Mouse (Mus musculus) layer of hippocampus, adult 18-20 months (tissue): ENCODE measurements around the gene Trp53rkb. TPM values are rescaled to one million over a fixed set of nuclear protein-coding genes. Genes with fewer than 3 reads are reported as not detected.
A peak's percentile ranks its signal among the peaks of the same experiment; 100 is the strongest.

Experiments used
- DNase-seq, 2 experiments: peaks; one replicate each; pipeline ENCODE4 v3.0.0; 2022; ENCODE audit warnings: low spot score in 2 of 2
- total RNA-seq, 2 experiments: library from RNA; stranded (reverse); gene quantifications; 2 replicates each; pipeline ENCODE4 v1.2.3; 2021

The Trp53rkb gene
- total RNA-seq, 2 experiments from 2014 or later, result 4.5 to 5.2 TPM

DNA sequence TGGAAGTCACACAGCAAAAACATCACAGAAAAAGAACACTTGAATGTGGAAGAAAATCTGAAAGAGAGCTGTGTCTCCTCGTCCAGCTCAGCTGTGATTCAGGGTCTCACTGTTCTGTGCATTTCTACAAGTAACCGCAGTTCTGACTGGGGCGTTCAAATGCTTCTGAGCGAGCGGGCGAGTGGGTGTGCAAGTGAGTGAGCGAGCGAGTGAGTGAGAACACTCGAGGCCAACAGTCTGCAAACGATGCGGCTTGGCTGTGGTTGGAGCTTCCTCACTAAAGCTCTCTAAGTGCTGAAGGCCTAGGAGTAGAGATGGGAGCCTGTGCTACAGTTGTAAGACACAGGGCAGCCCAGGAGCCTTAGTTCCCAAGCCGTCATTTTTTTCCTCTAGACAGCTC lies 36.0 kb downstream of the Trp53rkb start:
- DNase-seq, result peak; percentile 56 to 62

- DNase-seq, result no peak
Observed at GRCm38 (mm10) chr2:166830350-166830749, 38.0 kb downstream of the Trp53rkb start.

DNA sequence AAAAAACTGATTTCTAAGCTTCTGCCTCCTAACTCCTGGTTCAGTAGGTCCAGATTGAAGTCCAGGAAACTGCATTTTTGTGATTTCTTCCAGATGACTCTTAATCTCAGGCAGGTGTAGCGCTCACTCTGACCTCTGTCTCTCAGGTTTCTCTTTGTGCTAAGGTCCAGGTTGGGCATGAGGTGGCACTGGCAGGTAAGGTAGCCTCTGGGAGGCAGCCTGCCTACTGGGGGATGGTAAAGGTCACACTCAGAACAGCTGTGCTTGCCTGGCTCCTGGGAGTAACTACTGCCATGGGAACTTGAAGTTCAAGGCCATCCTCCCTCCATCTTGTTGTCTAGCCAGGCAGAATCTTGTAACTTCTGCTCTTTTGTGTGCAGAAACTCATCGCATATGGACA lies 41.8 kb downstream of the Trp53rkb start:
- DNase-seq, result no peak

DNA sequence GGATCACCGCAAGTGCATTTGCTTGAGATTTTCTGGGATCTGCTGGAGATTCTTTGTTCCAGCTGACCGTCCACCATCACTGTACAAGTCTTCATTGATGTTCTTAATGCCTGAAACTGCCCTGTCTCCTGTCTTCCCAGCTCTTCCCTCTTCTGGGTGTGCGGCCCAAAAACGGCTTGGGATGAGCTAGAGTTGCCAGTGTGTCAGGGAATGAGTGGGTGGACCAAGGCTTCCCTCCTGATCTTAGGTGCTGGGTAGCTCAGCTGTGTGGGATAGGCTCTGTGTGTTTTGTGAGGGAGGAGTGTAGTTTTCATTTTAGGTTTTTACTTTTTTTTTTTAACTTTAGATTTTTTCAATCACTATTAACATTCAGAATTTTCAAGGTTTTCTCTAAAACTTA lies 42.5 kb downstream of the Trp53rkb start:
- no peak for DNase-seq

- peak in 1 of 2 experiments; percentile 39 for DNase-seq
Observed at GRCm38 (mm10) chr2:166835581-166835980, 43.2 kb downstream of the Trp53rkb start.

- DNase-seq, result no peak
Observed at GRCm38 (mm10) chr2:166841813-166842212, 49.5 kb downstream of the Trp53rkb start.

Other genes starting within 250 kb of the Trp53rkb start
- gene Prex1, start 78.7 kb upstream of the Trp53rkb start, total RNA-seq, result 10 to 100 TPM; 67.8 to 68.8 TPM
- 10 to 100 TPM; 59.4 to 59.5 TPM for gene Arfgef2, start 13.1 kb downstream of the Trp53rkb start, total RNA-seq
- 10 to 100 TPM; 51.3 to 53.9 TPM for gene Cse1l, start 113.5 kb downstream of the Trp53rkb start, total RNA-seq
- gene Stau1, start 203.8 kb downstream of the Trp53rkb start, total RNA-seq, result 10 to 100 TPM; 64.0 to 69.7 TPM
- 10 to 100 TPM; 26.8 to 31.4 TPM for gene Ddx27, start 222.7 kb downstream of the Trp53rkb start, total RNA-seq